Mouse (Mus musculus): ENCODE measurements around the gene Tspan12. TPM values are rescaled to one million over a fixed set of nuclear protein-coding genes. Genes with fewer than 3 reads are reported as not detected.
A peak's percentile ranks its signal among the peaks of the same experiment; 100 is the strongest.

Gene Tspan12
- polyA plus RNA-seq, 1 experiment from 2014 or later, result 58.5 TPM

DNA sequence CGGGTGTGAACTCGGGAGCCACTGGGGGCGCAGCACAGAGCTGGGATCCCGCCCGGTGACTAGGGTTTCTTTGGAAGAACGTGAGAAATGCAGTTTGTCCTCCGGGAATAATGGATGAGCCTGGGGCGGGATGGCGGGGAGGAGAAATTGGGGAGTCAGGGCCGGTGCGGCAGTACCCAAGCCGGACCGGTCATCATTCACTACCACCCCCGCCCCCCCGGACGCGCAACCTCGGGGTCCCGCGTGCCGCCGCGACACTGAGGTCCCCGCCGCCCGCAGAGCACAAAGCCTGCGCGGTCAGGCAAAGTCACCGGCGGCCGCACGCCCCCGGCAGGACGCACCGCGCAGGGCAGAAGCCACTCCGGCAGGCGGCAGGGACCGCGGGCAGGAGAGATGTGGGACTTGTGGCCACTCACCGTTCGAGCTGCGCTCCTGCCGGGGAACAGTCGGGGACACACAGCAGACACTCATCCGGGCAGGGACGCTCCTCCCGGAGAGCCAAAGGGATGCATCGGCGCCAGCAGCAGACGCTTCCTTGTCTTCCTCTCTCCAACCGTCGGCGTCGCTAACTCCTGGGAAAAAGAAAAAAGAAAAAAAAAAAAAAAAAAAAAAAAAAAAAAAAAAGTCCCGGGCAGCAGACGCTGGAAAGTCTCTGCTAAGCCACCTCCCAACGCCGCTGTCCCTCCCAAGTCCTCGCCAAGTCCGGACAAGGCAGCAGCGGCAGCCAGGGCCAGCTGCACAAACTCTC lies 545 bp downstream of the Tspan12 start:
- H3K4me1 ChIP-seq, result peaks cover 15% of the 10 kb centered on the region
- peaks cover 10% of the 10 kb centered on the region; the same call in 1 of the 2 replicates for H3K27me3 ChIP-seq
- WGBS, result 0% methylated on average over 61 of the region's 62 CpGs
- H3K9ac ChIP-seq, result peak overlapping the region; percentile 84
- peak overlapping the region; percentile 85 for H3K4me2 ChIP-seq
- peaks cover 8% of the 10 kb centered on the region; the same call in 1 of the 2 replicates for H3K36me3 ChIP-seq
- peak; percentile 90 for ATAC-seq (replicated peaks; ENCODE audit: low FRiP score)
- H3K4me3 ChIP-seq (replicated peaks), result peak overlapping the region; percentile 84
- peak overlapping the region; percentile 95 for H3K27ac ChIP-seq
- no peaks in the 10 kb centered on the region for H3K9me3 ChIP-seq (replicated peaks)

DNA sequence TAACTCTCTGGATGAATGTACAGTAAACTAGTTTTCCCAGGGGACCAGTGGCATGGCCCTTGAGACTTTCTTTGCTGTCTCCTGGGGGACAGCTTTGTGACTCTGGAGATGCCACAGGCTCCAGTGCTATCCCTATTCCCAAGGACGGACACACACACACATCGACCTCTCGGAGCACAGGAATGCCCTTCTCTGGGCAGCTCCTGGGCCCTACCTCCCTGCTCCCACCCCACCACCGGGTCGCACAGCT lies 1.0 kb downstream of the Tspan12 start:
- Histone ChIP-seq H3K36me3 (peaks cover 11% of the 10 kb centered on the region), H3K27me3 (peaks cover 10% of the 10 kb centered on the region; the same call in 1 of the 2 replicates), H3K9ac (peak overlapping the region; percentile 84), H3K4me3 (replicated peaks) (peak overlapping the region; percentile 84), H3K4me1 (peaks cover 15% of the 10 kb centered on the region), H3K9me3 (replicated peaks) (no peaks in the 10 kb centered on the region), H3K4me2 (peak overlapping the region; percentile 85), H3K27ac (peak overlapping the region; percentile 95)
- peak; percentile 92 for ATAC-seq (replicated peaks; ENCODE audit: low FRiP score)
- WGBS, result 1% methylated on average over 5 of the region's 5 CpGs

DNA sequence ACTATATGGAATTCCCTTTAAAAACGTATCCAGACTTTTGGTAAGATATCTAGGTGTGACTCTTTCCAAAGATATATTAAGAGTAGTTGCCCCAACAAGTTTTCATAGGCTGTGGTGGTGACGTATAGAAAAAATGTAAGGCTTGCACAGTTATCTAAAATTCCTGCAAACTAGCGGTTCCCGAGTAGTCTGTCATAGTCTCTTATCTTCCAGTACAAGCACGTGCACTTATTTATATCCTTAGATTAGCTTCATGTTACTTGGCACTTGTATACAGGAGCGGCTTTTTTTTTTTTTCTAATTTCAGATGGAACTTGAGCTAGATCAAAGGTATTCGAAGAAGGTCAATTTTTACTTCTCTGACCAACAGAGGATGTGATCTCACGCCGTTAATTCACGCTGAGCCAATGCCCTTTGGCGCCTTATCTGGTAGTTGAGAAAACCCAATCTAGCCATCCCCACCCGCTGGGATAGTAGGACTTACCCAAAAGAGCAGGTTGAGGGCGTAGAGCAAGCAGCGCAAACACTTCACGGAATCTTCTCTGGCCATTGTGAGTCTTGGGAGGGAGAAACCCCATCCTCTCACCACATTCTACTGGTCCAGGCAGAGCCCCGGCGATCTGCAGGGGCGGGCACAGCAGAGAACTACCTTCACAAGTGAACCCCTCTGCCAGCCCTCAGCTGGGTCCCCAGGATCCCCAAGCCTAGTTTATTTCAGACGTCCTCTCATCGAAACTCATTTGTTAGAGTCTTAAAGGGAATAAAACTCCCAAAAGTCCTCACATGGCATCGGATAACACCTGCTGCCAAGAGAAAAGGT lies 1.6 kb downstream of the Tspan12 start:
- peaks cover 10% of the 10 kb centered on the region; the same call in 1 of the 2 replicates for H3K27me3 ChIP-seq
- H3K4me3 ChIP-seq (replicated peaks), result peak overlapping the region; percentile 84
- peaks cover 16% of the 10 kb centered on the region for H3K36me3 ChIP-seq
- H3K4me1 ChIP-seq, result peaks cover 12% of the 10 kb centered on the region
- peak overlapping the region; percentile 84 for H3K9ac ChIP-seq
- ATAC-seq (replicated peaks; ENCODE audit: low FRiP score), result peak; percentile 49; the same call in 1 of the 2 replicates
- peak overlapping the region; percentile 85 for H3K4me2 ChIP-seq
- WGBS, result 17% methylated on average over 21 of the region's 21 CpGs
- H3K27ac ChIP-seq, result peak overlapping the region; percentile 95
- no peaks in the 10 kb centered on the region for H3K9me3 ChIP-seq (replicated peaks)

DNA sequence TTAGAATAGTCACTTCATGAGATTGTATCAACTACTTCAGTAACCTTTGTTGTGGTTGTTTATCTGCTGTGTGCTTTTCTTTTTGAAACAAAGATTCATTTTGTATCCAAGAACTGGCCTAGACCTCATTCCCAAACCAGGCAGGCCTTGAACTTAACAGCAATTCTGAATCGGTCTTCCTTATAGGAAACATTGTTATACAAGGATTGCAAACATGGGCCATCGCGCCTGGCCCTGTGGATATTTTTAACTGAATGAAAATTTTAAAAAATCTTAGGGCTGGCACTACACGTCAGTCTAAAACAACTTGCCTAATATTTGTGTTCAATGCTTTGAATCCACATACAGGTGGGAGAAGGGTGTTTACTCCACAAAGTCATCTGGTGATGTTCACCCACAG lies 3.5 kb downstream of the Tspan12 start:
- Histone ChIP-seq H3K27me3 (0 out of 2 replicates have a peak, but pooled peaks cover under 1% of the 10 kb centered on the region), H3K4me1 (peaks cover 11% of the 10 kb centered on the region), H3K27ac (no peak overlapping the region), H3K9me3 (replicated peaks) (no peaks in the 10 kb centered on the region), H3K4me2 (no peak overlapping the region), H3K36me3 (peaks cover 21% of the 10 kb centered on the region), H3K9ac (no peak overlapping the region), H3K4me3 (replicated peaks) (no peak overlapping the region)
- no peak for ATAC-seq (replicated peaks; ENCODE audit: low FRiP score)
- WGBS, result 93% methylated on average over 4 of the region's 4 CpGs

DNA sequence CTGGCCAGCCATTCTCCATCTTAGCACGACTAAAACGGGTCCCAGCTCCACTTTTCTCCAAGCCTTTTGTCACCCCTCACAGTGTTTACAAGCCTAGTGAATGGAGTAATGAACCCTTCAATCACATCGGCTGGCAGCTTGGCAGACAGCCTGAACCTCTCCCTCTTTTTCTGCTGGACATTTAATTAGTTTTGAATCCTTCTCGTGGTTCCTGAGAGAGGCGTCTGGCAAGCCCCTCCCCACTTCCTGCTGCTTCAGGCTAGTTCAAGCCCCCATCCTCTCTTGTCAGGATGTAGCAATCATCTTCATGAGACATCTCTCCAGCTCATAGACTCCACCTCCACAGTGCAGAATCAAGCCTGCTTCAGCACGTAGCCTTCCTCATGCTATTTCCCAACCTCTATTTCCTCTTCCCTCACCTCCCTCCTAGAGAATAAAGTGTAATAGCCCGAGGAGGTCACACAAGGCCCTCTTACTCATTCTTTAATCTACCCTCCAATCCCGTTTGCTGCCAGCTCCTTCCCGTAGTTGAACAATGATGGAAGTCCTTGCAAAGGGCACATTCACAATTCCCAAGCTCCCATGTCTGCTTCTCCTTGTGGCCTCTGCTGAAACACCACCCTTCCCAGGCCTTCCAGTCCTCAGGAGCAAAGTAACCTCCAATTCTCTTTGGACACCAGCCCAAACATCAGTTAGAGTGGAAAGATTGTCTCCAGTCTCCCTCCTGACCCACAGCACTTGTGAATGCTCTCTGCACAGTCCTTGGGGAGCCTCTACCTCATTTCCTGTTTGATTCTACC lies 12.1 kb downstream of the Tspan12 start:
- Histone ChIP-seq H3K9me3 (replicated peaks) (no peaks in the 10 kb centered on the region), H3K4me3 (replicated peaks) (no peak overlapping the region), H3K9ac (no peak overlapping the region), H3K4me2 (0 out of 2 replicates have a peak overlapping the region, but pooled peaks have one; percentile 15), H3K27ac (peak overlapping the region; percentile 51; the same call in 1 of the 2 replicates), H3K27me3 (no peaks in the 10 kb centered on the region), H3K4me1 (peaks cover 24% of the 10 kb centered on the region), H3K36me3 (peaks cover 11% of the 10 kb centered on the region)
- 6% methylated on average over 9 of the region's 9 CpGs for WGBS
- ATAC-seq (replicated peaks; ENCODE audit: low FRiP score), result peak; percentile 66

DNA sequence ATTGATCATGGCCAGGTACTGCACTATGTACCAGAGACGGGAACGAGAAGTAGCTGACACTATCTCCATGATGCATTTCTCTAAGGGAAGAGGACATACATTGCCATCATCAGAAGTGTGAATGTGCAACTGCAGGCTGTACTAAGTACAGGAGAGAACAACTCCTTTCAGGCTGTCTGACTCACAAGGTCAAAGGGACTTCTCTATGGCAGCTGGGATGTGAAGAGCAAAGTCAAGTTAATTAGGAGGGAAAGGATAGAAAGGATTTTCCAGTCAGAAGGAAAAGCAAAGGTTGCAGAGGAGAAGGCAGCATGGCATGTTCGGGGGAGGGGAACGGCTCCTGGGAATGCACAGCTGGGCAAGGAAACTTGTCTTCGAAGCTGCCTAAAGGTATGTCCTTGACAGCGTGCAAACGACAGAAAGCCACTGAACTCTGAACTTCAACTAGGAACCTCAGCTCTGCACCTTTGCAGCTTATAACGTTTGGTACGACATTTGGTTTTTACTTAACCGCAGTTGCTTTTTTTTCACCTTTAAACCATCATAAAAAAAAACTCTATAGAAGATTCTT lies 13.0 kb downstream of the Tspan12 start:
- H3K36me3 ChIP-seq, result peaks cover 18% of the 10 kb centered on the region
- H3K4me3 ChIP-seq (replicated peaks), result no peak overlapping the region
- H3K4me2 ChIP-seq, result no peak overlapping the region
- peaks cover 24% of the 10 kb centered on the region for H3K4me1 ChIP-seq
- H3K9me3 ChIP-seq (replicated peaks), result no peaks in the 10 kb centered on the region
- no peak overlapping the region for H3K27ac ChIP-seq
- no peak overlapping the region for H3K9ac ChIP-seq
- H3K27me3 ChIP-seq, result no peaks in the 10 kb centered on the region
- WGBS, result 49% methylated on average over 10 of the region's 10 CpGs
- ATAC-seq (replicated peaks; ENCODE audit: low FRiP score), result peak; percentile 33; the same call in 1 of the 2 replicates

DNA sequence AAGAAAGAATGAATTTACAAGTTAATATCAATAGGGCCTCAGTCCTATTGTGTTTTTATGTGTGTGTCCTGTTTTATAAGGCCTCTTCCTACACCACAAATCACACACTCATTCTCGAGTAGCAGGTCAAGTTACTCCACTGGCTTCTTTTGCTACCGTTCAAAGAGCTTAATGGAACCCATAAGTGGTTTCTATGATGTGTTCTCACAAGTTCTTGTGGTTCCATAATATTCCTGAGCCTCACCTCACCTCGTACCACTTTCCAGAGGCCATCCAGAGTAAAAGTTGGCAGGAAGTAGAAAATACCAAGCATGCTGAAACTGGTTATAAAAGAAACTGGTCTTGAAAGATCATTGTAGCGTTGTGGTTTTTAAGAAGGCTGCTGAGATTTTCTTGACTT lies 18.8 kb downstream of the Tspan12 start:
- WGBS, result 87% methylated on average over 4 of the region's 4 CpGs
- Histone ChIP-seq H3K9me3 (replicated peaks) (no peaks in the 10 kb centered on the region), H3K9ac (no peak overlapping the region), H3K27me3 (no peaks in the 10 kb centered on the region), H3K4me3 (replicated peaks) (no peak overlapping the region), H3K36me3 (peaks cover 23% of the 10 kb centered on the region), H3K27ac (no peak overlapping the region), H3K4me1 (peaks cover 3% of the 10 kb centered on the region; the same call in 1 of the 2 replicates), H3K4me2 (no peak overlapping the region)
- ATAC-seq (replicated peaks; ENCODE audit: low FRiP score), result no peak

DNA sequence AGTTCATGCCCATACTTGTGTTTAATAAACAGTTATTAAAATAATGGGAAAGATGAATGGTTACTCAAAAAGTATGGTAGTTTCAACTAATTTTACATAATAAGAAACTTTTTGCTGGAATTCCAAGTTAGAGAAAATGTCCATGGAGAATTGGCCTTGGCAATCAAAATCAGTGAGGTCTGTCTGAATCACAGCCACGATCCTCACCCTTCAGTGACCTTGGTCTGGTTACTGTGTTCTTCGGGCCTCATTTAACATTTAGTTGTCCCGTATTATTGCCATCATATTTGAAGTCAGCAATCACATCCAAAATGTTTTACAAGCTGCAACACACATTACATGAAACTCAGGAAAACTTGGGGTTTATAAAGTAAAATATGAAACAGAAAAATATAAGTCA lies 20.4 kb downstream of the Tspan12 start:
- Histone ChIP-seq H3K27me3 (no peaks in the 10 kb centered on the region), H3K9ac (no peak overlapping the region), H3K4me1 (0 out of 2 replicates have a peak, but pooled peaks cover 2% of the 10 kb centered on the region), H3K27ac (no peak overlapping the region), H3K4me2 (no peak overlapping the region), H3K36me3 (peaks cover 23% of the 10 kb centered on the region), H3K4me3 (replicated peaks) (no peak overlapping the region), H3K9me3 (replicated peaks) (no peaks in the 10 kb centered on the region)
- WGBS, result 61% methylated on average over 3 of the region's 3 CpGs
- no peak for ATAC-seq (replicated peaks; ENCODE audit: low FRiP score)

DNA sequence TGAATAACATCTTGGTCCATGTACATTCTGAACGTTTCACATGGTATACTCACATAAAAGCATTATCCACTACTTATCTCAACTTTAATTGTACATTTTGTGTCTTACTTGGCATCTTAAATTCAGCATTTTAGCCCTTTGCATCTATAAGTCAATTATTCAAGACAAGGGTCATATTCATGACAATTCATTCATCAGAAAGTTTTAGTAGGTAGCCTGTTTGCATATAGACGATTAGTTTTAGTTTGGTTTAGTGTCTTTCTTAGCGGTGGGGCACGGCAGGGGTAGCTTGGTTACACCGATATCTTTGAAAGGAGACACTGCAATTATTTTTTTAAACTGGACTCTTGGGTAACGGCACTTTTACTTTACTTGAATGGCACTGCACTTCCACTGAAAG lies 21.4 kb downstream of the Tspan12 start:
- Histone ChIP-seq H3K4me1 (0 out of 2 replicates have a peak, but pooled peaks cover 2% of the 10 kb centered on the region), H3K4me3 (replicated peaks) (no peak overlapping the region), H3K9me3 (replicated peaks) (no peaks in the 10 kb centered on the region), H3K36me3 (peaks cover 20% of the 10 kb centered on the region), H3K4me2 (no peak overlapping the region), H3K27me3 (no peaks in the 10 kb centered on the region), H3K9ac (no peak overlapping the region), H3K27ac (no peak overlapping the region)
- ATAC-seq (replicated peaks; ENCODE audit: low FRiP score), result no peak
- 66% methylated on average over 6 of the region's 6 CpGs for WGBS

DNA sequence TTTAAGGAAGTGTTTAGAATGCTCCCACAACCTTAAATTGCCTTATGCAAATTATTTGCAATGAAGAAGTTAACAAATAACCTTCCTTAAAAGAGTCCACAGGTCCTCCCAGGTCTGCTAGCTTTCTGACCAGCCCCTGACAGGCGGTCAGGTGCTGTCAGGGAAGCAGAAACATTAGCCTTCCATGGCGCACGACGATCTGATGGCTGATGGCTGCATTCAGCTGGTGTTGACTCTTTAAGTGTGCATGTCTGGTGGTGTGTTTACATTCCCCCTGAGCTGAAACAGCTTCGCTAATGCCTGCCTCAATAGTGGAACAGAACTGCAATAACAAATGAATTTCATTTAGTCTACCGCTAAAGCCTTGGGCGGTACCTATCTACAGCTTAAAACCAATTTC lies 22.4 kb downstream of the Tspan12 start:
- Histone ChIP-seq H3K4me3 (replicated peaks) (no peak overlapping the region), H3K9me3 (replicated peaks) (no peaks in the 10 kb centered on the region), H3K27ac (no peak overlapping the region), H3K4me2 (no peak overlapping the region), H3K27me3 (no peaks in the 10 kb centered on the region), H3K4me1 (0 out of 2 replicates have a peak, but pooled peaks cover 2% of the 10 kb centered on the region), H3K36me3 (peaks cover 12% of the 10 kb centered on the region), H3K9ac (no peak overlapping the region)
- WGBS, result 69% methylated on average over 7 of the region's 7 CpGs
- 0 out of 2 replicates have a peak, but pooled peaks have one; percentile 43 for ATAC-seq (replicated peaks; ENCODE audit: low FRiP score)

DNA sequence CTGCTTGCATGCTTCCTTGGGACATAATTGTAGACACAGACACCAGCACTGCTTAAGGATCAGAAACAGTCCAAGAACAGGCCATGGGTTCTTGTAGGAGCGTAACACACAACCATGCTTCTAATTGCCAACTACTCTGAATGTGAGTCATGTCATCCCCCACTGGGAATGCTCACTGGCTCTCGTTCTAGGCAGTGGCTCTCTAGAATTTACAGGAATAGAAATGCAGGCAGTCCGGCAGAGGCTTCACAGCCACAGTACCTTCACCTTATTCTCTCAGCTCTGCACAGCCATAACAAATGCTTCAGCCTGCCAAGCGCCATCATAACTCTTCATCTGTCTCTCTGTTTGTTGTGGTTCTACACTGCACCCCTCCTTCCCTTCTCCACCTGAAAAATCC lies 23.9 kb downstream of the Tspan12 start:
- WGBS, result 75% methylated on average over 4 of the region's 4 CpGs
- Histone ChIP-seq H3K4me3 (replicated peaks) (no peak overlapping the region), H3K9me3 (replicated peaks) (no peaks in the 10 kb centered on the region), H3K36me3 (0 out of 2 replicates have a peak, but pooled peaks cover 2% of the 10 kb centered on the region), H3K27ac (no peak overlapping the region), H3K4me2 (no peak overlapping the region), H3K27me3 (no peaks in the 10 kb centered on the region), H3K4me1 (peaks cover 7% of the 10 kb centered on the region), H3K9ac (no peak overlapping the region)
- no peak for ATAC-seq (replicated peaks; ENCODE audit: low FRiP score)

All from kidney, embryonic 15.5 days (tissue).